Mouse (Mus musculus): ENCODE measurements around the gene Fibp. TPM values are rescaled to one million over a fixed set of nuclear protein-coding genes. Genes with fewer than 3 reads are reported as not detected.
"Not testable (repeated sequence)": the region's sequence is repeated elsewhere in the genome, so short reads cannot be mapped to it uniquely, and the experiment has no call there.

Gene Fibp
- polyA plus RNA-seq, 1 experiment from 2014 or later, result 169 TPM

DNA sequence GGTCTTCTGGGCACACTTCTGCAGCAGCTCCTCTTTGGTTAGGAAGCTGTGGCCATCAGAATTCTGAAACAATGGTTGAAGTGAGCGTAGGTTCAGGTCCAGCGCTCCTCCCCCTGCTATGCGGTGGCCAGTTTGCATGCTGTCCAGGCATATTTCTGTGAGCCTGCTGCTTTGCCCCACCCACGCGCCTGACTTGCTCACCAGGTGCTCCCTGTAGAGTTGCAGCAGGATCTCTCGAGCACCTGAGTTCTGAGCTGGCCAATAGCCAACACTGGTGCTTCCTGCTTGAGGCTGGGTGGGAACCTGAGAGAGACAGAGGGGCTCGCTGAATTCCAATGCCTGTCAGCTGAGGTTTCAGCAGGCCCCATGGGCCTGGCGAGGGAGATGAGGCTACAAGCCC lies 25.9 kb downstream of the Fibp start:
- peaks cover 18% of the 10 kb centered on the region for H3K4me1 ChIP-seq (ENCODE audit: control insufficient read depth, insufficient read depth, low read length)
- no peak overlapping the region for H3K27ac ChIP-seq (replicated peaks; ENCODE audit: low read depth, low read length)
- ATAC-seq (ENCODE audit: low FRiP score, low TSS enrichment), result no peak
- H3K4me3 ChIP-seq (replicated peaks; ENCODE audit: low read depth, low read length), result no peak overlapping the region
- H3K36me3 ChIP-seq (ENCODE audit: control insufficient read depth, insufficient read depth, low read length), result peaks cover 51% of the 10 kb centered on the region
- 0 out of 2 replicates have a peak overlapping the region, but pooled peaks have one; percentile 10 for H3K9ac ChIP-seq (replicated peaks; ENCODE audit: low read length)
- 92% methylated on average over 8 of the region's 8 CpGs for WGBS
- DNase-seq, result no peak
- H3K27me3 ChIP-seq (ENCODE audit: control insufficient read depth, insufficient read depth, low read length), result no peaks in the 10 kb centered on the region
- no peaks in the 10 kb centered on the region for H3K9me3 ChIP-seq (ENCODE audit: control insufficient read depth, low read length)
- peak overlapping the region; percentile 78; the same call in 1 of the 2 replicates for H3K4me2 ChIP-seq (ENCODE audit: low read length)

DNA sequence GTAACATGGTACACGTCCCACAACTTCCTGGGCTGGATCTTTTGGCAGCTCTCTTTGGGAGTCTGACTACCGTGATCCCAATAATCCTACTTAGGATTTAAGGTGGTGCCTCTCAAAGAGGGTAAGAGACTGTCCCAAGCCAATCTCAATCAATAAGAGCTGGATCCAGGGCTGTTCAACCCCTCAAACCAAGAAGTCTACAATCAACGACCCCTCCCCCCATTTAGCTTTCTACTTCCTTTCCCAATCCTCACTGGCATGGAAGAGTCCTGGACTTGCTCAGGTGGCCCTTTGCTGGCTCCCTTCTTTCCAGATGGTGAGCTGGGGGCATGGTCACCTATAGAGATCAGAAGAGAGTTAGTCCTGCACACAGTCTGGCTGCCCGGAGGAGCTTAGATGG lies 26.4 kb downstream of the Fibp start:
- ATAC-seq (ENCODE audit: low FRiP score, low TSS enrichment), result no peak

GRCm38 (mm10) chr19:5487768-5488550 lies 27.5 kb downstream of the Fibp start, which contains the start of gene Mus81:
TSS of gene Mus81 (minus strand) at chr19:5488402.
- Histone ChIP-seq H3K4me1 (ENCODE audit: control insufficient read depth, insufficient read depth, low read length) (peaks cover 25% of the 10 kb centered on the region), H3K36me3 (ENCODE audit: control insufficient read depth, insufficient read depth, low read length) (peaks cover 41% of the 10 kb centered on the region), H3K27ac (replicated peaks; ENCODE audit: low read depth, low read length) (peak within 1 kb of the TSS; percentile 91), H3K27me3 (ENCODE audit: control insufficient read depth, insufficient read depth, low read length) (no peaks in the 10 kb centered on the region), H3K4me3 (replicated peaks; ENCODE audit: low read depth, low read length) (peak within 1 kb of the TSS; percentile 52), H3K9me3 (ENCODE audit: control insufficient read depth, low read length) (no peaks in the 10 kb centered on the region), H3K4me2 (ENCODE audit: low read length) (peak within 1 kb of the TSS; percentile 78), H3K9ac (replicated peaks; ENCODE audit: low read length) (peak within 1 kb of the TSS; percentile 47)
- ATAC-seq (ENCODE audit: low FRiP score, low TSS enrichment), result peak; percentile 57
- peak; percentile 95 for DNase-seq
- WGBS, result under 1% methylated on average over 39 of the region's 39 CpGs

More for the DNA sequence above, 26.4 kb downstream of the Fibp start:
- no peak overlapping the region for H3K9ac ChIP-seq (replicated peaks; ENCODE audit: low read length)
- H3K27me3 ChIP-seq (ENCODE audit: control insufficient read depth, insufficient read depth, low read length), result no peaks in the 10 kb centered on the region
- H3K4me1 ChIP-seq (ENCODE audit: control insufficient read depth, insufficient read depth, low read length), result peaks cover 20% of the 10 kb centered on the region
- no peak overlapping the region for H3K27ac ChIP-seq (replicated peaks; ENCODE audit: low read depth, low read length)
- H3K4me2 ChIP-seq (ENCODE audit: low read length), result peak overlapping the region; percentile 78
- no peak for DNase-seq
- H3K4me3 ChIP-seq (replicated peaks; ENCODE audit: low read depth, low read length), result no peak overlapping the region; the same call in 1 of the 2 replicates
- WGBS, result 84% methylated on average over 4 of the region's 4 CpGs
- peaks cover 46% of the 10 kb centered on the region for H3K36me3 ChIP-seq (ENCODE audit: control insufficient read depth, insufficient read depth, low read length)
- H3K9me3 ChIP-seq (ENCODE audit: control insufficient read depth, low read length), result no peaks in the 10 kb centered on the region

GRCm38 (mm10) chr19:5488878-5489571 lies 28.6 kb downstream of the Fibp start:
- Histone ChIP-seq H3K9me3 (ENCODE audit: control insufficient read depth, low read length) (no peaks in the 10 kb centered on the region), H3K36me3 (ENCODE audit: control insufficient read depth, insufficient read depth, low read length) (peaks cover 41% of the 10 kb centered on the region), H3K4me2 (ENCODE audit: low read length) (peak overlapping the region; percentile 78), H3K27me3 (ENCODE audit: control insufficient read depth, insufficient read depth, low read length) (no peaks in the 10 kb centered on the region), H3K9ac (replicated peaks; ENCODE audit: low read length) (peak overlapping the region; percentile 47), H3K4me3 (replicated peaks; ENCODE audit: low read depth, low read length) (peak overlapping the region; percentile 52), H3K27ac (replicated peaks; ENCODE audit: low read depth, low read length) (peak overlapping the region; percentile 91), H3K4me1 (ENCODE audit: control insufficient read depth, insufficient read depth, low read length) (peaks cover 25% of the 10 kb centered on the region)
- peak; percentile 95 for DNase-seq
- ATAC-seq (ENCODE audit: low FRiP score, low TSS enrichment), result peak; percentile 72
- under 1% methylated on average over 26 of the region's 26 CpGs for WGBS

DNA sequence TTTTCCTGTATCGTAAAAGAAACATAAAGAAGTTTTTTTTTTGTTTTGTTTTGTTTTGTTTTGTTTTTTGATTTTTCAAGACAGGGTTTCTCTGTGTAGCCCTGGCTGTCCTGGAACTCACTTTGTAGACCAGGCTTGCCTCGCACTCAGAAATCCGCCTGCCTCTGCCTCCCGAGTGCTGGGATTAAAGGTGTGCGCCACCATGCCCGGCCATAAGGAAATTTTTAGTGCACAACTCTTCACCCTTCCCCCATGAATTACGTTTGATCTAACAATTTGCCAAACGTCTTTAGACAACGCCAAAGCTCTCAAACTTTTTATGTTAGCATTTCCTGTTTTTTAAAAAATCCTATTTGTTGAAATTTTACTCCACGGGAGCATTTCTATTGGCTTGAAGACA lies 29.3 kb downstream of the Fibp start:
- H3K9me3 ChIP-seq (ENCODE audit: control insufficient read depth, low read length); H3K9ac ChIP-seq (replicated peaks; ENCODE audit: low read length); DNase-seq; H3K27me3 ChIP-seq (ENCODE audit: control insufficient read depth, insufficient read depth, low read length); ATAC-seq (ENCODE audit: low FRiP score, low TSS enrichment): not testable (repeated sequence)
- 52% methylated on average over 10 of the region's 10 CpGs for WGBS
- Histone ChIP-seq H3K27ac (replicated peaks; ENCODE audit: low read depth, low read length) (peak overlapping the region; percentile 99; the same call in 1 of the 2 replicates), H3K4me1 (ENCODE audit: control insufficient read depth, insufficient read depth, low read length) (peaks cover 25% of the 10 kb centered on the region), H3K4me3 (replicated peaks; ENCODE audit: low read depth, low read length) (peak overlapping the region; percentile 96; the same call in 1 of the 2 replicates), H3K4me2 (ENCODE audit: low read length) (peak overlapping the region; percentile 78), H3K36me3 (ENCODE audit: control insufficient read depth, insufficient read depth, low read length) (peaks cover 41% of the 10 kb centered on the region)

- Histone ChIP-seq H3K27ac (replicated peaks; ENCODE audit: low read depth, low read length) (peak within 1 kb of the TSS; percentile 99), H3K9me3 (ENCODE audit: control insufficient read depth, low read length) (no peaks in the 10 kb centered on the region), H3K36me3 (ENCODE audit: control insufficient read depth, insufficient read depth, low read length) (peaks cover 41% of the 10 kb centered on the region), H3K27me3 (ENCODE audit: control insufficient read depth, insufficient read depth, low read length) (no peaks in the 10 kb centered on the region), H3K9ac (replicated peaks; ENCODE audit: low read length) (peak within 1 kb of the TSS; percentile 90), H3K4me2 (ENCODE audit: low read length) (peak within 1 kb of the TSS; percentile 78), H3K4me1 (ENCODE audit: control insufficient read depth, insufficient read depth, low read length) (peaks cover 25% of the 10 kb centered on the region), H3K4me3 (replicated peaks; ENCODE audit: low read depth, low read length) (peak within 1 kb of the TSS; percentile 96)
- WGBS, result under 1% methylated on average over 62 of the region's 62 CpGs
- DNase-seq (peak; percentile 98), ATAC-seq (ENCODE audit: low FRiP score, low TSS enrichment) (peak; percentile 73)
Measured at GRCm38 (mm10) chr19:5490313-5490897, 30.0 kb downstream of the Fibp start, which contains the start of gene Cfl1. TSS of gene Cfl1 (plus strand) at chr19:5490455.

DNA sequence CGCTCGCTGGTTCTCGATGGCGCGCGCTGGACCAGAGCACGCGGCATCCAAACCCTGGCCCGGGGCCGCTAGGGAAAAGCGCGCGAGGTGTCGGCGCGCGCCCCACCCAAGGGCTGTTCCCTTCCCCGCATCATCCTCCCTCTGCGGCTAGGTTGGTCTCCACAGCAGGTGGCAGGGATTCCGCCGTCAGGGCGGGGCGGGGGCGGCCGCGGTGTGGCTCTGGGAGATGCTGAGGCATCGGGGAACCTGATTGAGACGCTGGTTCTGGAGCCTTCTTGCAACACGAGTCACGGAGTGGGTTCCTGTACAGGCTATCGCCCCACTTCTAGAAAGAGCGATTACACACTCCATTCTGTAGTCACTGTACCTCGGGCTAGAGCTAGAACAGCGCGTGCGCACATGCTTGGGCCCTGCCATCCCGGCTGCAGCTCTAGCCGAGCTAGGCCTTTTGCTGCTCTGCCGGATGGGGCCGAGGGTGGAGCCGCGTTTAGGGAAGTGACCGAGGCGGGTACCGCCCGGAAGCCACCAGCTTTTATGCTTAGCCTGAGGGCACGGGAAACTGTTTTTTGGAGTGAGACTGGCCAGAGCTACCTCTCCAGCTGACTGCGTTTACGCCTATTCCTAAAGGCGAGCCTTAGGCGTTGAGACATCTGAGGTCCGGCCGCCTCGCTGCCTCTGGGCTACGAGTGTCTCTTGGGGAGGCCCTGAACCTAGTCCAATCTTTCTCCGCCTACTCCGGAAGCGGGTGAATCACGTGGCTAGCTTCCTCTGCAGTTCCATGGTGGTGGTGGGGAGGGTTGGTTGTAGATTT lies 30.7 kb downstream of the Fibp start:
- DNase-seq (peak; percentile 83), ATAC-seq (ENCODE audit: low FRiP score, low TSS enrichment) (peak; percentile 9; the same call in 1 of the 2 replicates)
- Histone ChIP-seq H3K4me3 (replicated peaks; ENCODE audit: low read depth, low read length) (peak overlapping the region; percentile 96), H3K9ac (replicated peaks; ENCODE audit: low read length) (peak overlapping the region; percentile 90), H3K27me3 (ENCODE audit: control insufficient read depth, insufficient read depth, low read length) (no peaks in the 10 kb centered on the region), H3K4me1 (ENCODE audit: control insufficient read depth, insufficient read depth, low read length) (peaks cover 25% of the 10 kb centered on the region), H3K36me3 (ENCODE audit: control insufficient read depth, insufficient read depth, low read length) (peaks cover 41% of the 10 kb centered on the region), H3K4me2 (ENCODE audit: low read length) (peak overlapping the region; percentile 78), H3K27ac (replicated peaks; ENCODE audit: low read depth, low read length) (peak overlapping the region; percentile 99), H3K9me3 (ENCODE audit: control insufficient read depth, low read length) (no peaks in the 10 kb centered on the region)
- under 1% methylated on average over 59 of the region's 59 CpGs for WGBS

GRCm38 (mm10) chr19:5492641-5493040 lies 32.2 kb downstream of the Fibp start:
- 91% methylated on average over 4 of the region's 4 CpGs for WGBS
- H3K9me3 ChIP-seq (ENCODE audit: control insufficient read depth, low read length), result no peaks in the 10 kb centered on the region
- H3K4me3 ChIP-seq (replicated peaks; ENCODE audit: low read depth, low read length), result no peak overlapping the region
- H3K36me3 ChIP-seq (ENCODE audit: control insufficient read depth, insufficient read depth, low read length), result peaks cover 52% of the 10 kb centered on the region
- H3K4me1 ChIP-seq (ENCODE audit: control insufficient read depth, insufficient read depth, low read length), result peaks cover 16% of the 10 kb centered on the region
- no peaks in the 10 kb centered on the region for H3K27me3 ChIP-seq (ENCODE audit: control insufficient read depth, insufficient read depth, low read length)
- no peak overlapping the region for H3K9ac ChIP-seq (replicated peaks; ENCODE audit: low read length)
- no peak overlapping the region for H3K4me2 ChIP-seq (ENCODE audit: low read length)
- no peak overlapping the region for H3K27ac ChIP-seq (replicated peaks; ENCODE audit: low read depth, low read length)
- ATAC-seq (ENCODE audit: low FRiP score, low TSS enrichment), result no peak
- no peak for DNase-seq
